Mouse (Mus musculus) brain, adult 2 months (tissue): Measurements from ENCODE around the gene Olfr957.

Experiments
- DNase-seq: peaks from one replicate; pipeline ENCODE4 v3.0.0; 2011; ENCODE audit warnings: low read depth, low spot score

Gene Olfr957

DNA sequence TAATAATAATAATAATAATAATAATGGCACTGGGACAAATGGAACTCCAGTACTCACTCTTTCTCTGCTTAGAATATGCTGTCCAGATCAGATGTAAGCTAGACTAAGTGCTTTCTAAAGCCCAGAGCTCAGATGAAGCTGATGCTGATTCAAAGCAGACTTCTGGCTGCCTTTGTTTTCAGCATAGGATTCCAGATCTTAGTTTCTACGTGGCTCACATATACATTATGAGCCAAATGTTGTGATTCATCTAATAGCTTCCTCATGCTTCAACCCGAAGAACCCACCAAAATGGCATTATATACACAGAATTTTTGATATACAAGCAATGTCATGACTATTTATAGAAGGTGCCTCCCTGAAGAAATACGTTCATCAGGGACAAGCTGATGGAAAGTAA lies at the start of gene Olfr957:
TSS of gene Olfr957 (minus strand) at position 279 of the 400 bp plus-strand sequence.
- DNase-seq = no peak

DNA sequence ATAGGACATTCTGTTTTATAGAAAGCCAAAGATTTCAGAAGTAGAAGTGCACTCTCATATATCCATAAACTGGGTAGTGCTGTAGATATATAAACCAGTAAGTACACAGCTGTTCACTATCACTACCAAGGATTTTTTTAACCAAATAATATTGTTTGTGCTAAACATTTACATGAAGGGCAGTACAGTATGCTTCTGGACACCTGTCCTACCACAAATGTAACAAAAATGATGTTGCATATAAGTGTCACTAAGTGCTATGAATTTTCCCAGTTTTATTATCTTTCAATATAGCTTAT lies 42.7 kb upstream of the Olfr957 start:
- DNase-seq = no peak

DNA sequence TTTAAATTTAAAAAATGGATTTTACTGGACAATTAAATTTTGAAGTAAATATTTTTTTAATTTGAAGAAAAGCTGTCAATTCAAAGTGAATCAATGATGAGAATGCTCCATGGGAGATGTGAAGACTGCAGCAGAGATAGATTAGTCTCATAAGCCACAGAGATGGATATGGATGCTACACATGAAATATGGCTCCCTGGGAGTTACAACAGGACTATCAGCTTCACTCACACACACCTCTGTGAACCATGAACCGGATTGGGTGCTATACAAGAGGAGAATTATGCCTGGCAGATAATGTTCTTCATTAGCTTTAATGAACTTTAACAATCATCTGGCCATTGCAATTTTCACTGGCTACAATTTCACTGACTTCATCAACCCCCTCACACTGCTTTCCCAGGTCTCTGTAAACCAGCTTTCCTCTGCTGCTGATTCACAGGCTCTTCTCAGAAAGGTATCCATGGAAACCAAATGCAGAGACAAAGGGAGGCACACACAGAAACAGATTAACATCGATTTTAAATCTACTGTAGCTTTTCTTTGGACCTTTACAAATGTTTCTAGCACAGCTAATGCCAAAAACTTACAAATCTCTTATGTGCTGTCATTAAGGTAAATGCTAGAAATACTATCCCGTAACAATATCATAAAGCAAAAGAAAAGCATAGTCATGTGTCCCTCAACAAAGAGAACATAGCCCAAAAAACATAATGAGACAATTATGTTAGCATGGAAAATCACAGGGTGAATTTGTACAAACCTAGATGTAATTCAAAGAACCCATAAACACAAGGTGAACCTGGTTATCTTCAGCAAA lies 42.1 kb upstream of the Olfr957 start:
- DNase-seq = peak; percentile 84

DNA sequence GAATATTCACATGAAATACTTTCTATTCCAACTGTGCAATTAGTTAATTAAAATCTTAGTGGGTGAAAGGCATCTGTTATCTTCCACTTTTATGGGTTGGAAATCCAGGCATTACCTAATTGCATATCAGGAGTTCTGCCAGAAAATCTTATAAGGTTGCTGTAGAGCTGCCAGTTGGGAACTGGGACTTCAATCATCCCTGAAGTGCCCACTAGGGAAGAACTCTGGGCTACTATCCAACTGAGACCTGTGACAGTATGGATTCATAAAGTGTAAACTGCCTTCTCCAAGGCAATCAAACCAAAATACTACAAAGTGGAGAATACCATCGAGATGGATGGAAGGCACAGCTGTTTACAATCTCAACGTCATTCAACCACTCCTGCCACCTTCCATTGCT lies 38.3 kb upstream of the Olfr957 start, which contains the start of gene Olfr958:
TSS of gene Olfr958 (minus strand) at position 109 of the 400 bp plus-strand sequence.
- DNase-seq = peak; percentile 35

DNA sequence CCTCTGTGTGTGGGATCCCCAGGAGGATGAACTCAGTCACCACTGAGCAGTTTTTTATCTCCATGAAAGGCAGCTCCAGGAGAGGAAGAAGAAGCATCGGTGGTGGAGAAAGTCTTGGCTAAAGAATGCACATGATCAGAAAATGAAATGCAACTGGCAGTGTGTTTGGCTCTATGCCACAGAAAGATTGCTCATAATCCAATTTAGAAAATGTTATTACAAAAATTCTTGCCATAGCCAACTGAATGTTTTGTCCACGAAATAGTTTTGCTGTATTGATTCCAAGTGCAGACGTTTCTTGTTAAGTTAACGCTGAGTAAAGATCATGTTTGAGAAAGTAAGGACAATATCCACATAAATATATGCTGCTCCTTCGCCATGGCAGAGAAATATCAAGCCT lies 35.2 kb upstream of the Olfr957 start:
- DNase-seq = peak; percentile 37

DNA sequence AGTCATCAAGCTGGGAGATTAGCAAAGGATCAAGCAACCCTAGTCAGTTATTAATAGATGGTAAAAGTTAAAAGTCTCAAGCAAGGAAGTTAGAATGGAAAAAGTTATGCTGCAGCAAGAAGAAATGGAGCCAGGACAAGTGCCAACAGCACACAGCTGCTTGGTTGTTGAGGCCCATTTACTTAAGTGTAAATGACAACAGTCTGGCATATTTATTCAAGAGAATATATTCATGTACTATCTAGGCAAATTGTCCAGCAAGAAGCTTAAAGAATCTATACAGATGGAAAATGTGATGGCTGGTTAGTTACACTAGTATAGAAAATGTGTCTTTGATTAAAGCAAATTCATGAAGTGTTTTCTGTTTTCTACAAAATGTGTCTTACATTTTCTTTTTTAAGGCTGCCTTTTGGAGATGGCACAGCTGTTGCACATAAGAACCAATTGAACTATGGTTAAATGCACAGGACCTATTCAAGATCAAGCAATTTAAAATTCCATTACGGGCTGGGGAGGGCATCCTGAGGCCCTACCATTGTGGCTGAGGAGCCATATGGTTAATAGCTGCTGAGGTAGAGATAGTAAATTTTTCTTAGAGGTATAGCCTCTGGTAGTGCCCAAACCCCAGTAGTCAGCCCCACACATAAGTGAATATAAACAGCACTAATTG lies 8.1 kb upstream of the Olfr957 start:
- DNase-seq = peak; percentile 12

DNA sequence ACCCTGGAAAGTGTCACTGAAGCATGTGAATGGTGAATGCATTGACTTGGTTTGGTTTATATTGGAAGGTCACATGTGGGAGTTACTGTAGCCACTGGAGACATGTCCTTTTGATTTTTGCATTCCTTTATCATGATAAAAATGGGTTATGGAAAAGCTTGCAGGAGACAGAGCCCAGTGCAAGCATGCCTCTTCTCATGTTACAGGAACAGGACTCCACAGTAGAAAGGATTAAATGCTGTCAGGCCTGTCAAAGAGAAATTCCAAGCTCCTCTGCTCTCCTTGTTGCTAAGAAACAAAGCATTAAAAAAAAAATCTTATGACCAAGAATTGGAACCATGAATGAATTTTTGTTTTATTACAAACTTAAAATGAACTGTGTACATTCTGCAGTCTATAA lies 3.0 kb upstream of the Olfr957 start:
- DNase-seq = no peak

DNA sequence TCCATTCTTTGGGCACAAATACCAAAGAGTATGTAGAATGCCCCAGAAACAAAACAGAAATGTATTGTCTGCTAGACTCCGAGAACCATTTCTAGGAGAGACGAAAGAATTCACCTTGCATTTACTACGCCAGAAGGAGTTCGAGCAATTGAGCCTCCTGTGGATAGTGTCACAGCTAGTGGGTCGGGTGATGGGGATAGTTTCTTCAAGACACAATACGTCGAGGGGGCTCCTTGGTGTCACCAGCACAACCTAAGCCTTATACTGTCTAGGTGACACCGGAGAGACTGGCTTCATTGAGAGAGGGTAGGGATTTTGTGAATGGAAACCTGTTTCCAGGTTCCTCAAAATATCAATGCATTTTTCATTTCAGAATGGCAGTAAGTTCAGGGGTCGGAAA lies 6.2 kb downstream of the Olfr957 start:
- no peak for DNase-seq

DNA sequence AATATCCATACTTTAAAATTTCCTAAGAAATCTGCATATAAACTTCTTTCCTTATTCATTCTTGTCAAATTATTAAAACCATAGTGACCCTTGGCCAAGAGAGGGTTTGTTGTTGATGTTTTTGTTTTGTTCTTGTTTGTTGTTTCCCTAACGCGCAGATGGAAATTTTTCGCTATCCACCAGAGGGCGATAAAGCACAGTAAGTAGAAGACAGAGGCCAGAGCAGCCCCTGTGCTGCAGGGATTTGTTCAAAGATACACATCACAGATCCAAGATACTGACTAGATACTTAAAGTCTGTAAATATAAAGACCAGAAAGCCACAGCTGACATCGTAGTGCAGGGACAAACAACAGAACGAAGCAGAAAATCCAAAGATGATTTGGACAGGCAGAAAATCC lies 6.6 kb downstream of the Olfr957 start:
- DNase-seq = peak; percentile 73

DNA sequence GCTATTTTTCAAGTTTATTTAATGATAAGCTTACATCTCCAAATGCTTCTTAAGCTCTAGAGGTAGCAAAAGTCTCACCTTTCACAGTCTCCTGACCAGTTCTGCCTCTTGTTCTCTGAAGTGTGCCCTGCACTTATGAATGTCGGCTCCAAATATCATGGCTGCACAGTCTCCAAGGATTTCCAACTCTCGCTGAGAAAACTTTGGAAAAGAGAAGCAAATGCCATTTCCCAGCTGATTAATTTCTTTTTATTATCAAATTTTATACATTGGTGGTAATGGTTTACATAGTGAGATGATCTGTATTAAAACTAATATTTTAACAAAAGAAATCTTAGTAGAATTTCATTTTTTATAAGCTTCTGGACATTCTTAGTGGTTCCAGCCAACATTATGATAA lies 21.7 kb downstream of the Olfr957 start, which contains the start of gene Olfr44:
TSS of gene Olfr44 (minus strand) at position 101 of the 400 bp plus-strand sequence.
- no peak for DNase-seq

DNA sequence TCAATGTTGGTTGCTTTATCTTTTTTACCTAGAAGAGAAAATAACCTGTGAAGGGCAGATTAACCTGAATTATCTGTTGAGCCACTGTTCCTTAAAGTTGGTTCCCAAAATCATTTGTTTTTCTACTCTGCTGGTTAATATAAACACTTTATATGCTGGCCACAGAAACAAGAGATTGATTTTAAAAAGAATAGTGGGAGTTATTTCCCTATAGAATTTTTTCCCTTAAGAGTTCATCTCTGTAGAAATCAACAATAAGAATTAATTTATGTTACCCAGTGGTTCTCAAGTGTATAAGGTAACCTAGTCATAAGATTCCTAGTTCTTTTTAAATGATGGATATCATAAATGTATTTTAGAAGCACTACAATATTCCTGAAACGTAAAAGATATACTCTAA lies 43.8 kb downstream of the Olfr957 start, which contains the start of gene Olfr955:
TSS of gene Olfr955 (minus strand) at position 101 of the 400 bp plus-strand sequence.
- no peak for DNase-seq
